Mouse (Mus musculus): ENCODE data around the gene Calcoco1.
"Not testable (repeated sequence)": the region's sequence is repeated elsewhere in the genome, so short reads cannot be mapped to it uniquely, and the experiment has no call there.

The Calcoco1 gene

GRCm38 (mm10) chr15:102698193-102698592 lies 23.8 kb downstream of the Calcoco1 start:
- in situ Hi-C loops (cut with MboI; ENCODE audit: low sequenced_read_pairs), result no loop called here

DNA sequence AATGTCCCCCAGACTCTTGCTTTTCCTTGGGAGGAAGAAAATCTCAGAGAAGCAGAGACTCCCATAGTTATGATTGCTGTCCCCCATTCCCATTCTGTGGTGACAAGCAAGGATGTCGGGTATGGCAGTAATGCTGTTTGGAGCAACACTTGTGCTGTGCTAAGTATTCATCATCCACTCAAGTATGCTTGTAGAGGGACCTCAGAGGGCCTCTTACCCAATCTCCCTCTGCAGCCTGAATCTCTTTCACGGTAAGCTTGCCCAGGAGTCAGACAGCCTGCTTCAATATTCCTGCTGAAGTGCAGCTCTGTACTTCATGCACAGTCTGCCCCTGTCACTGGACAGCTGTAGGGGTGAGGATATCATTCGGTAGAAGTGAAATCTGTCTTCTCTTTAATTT lies 25.1 kb downstream of the Calcoco1 start:
- in situ Hi-C loops (cut with MboI; ENCODE audit: low sequenced_read_pairs), result no loop called here

DNA sequence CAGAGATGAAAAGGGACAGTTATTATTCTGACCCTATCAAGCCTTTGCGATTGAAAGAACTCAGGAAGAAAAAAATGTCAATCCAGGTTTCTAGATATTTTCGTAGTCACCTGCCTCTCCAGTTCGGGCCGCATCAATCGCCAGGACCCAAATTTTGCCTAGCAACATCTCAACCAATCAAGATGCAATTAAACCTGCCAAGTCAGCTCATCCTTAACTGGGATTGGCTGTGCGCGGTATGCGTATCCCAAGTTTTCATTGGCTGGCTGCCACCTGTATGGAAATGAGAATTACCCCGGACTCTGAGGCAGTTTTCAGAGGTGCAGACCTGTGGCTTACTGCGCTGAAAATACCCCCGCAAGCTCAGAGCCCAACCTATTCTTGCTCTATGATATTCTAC lies 28.4 kb downstream of the Calcoco1 start:
- in situ Hi-C loops (cut with MboI; ENCODE audit: low sequenced_read_pairs), result no loop called here

- in situ Hi-C loops (cut with MboI; ENCODE audit: low sequenced_read_pairs), result no loop called here
Measured at GRCm38 (mm10) chr15:102692991-102693411, 29.0 kb downstream of the Calcoco1 start.

- in situ Hi-C loops (cut with MboI; ENCODE audit: low sequenced_read_pairs), result no loop called here
Measured at GRCm38 (mm10) chr15:102692321-102692804, 29.6 kb downstream of the Calcoco1 start.

GRCm38 (mm10) chr15:102685791-102686190 lies 36.2 kb downstream of the Calcoco1 start:
- in situ Hi-C loops (cut with MboI; ENCODE audit: low sequenced_read_pairs), result no loop called here

DNA sequence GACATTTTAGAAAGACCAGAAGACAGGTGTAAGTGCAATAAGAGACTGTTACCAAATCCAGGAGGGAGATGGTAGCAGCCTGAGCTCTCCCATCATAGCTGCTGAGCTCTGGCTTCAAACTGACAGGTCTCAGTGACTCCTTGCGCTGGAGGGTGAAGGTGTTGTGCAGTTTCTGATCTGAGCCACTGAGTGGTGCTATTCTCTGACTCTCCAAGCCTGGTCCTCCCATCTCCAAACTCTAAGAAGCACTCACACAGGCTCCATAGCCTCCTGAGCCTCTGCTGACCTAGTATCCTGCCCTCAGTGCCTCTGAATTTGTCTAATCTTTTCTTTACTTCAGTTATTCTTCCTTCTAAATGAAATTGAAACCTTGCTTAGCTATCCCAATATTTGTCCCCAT lies 38.3 kb downstream of the Calcoco1 start:
- in situ Hi-C loops (cut with MboI; ENCODE audit: low sequenced_read_pairs), result no loop called here

DNA sequence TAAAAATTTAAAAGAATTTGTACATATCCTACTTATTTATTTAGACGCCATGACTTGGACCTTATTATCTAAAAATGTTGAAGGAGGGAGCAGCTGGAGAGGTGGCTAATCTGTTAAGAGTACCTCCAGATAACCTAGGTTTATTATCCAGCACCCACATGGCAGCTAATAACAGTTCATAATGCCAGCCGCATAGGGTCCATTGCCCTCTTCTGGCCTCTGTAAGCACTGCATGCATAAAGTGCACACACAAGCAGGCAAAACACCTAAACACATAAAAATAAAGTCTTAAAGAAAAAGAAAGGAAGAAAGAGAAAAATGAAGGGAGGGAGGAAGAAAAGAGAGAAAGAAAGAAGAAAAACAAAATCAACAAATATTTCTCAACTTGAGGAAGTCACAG lies 45.6 kb downstream of the Calcoco1 start:
- in situ Hi-C loops (cut with MboI; ENCODE audit: low sequenced_read_pairs), result no loop called here

GRCm38 (mm10) chr15:102673548-102673947 lies 48.4 kb downstream of the Calcoco1 start:
- in situ Hi-C loops (cut with MboI; ENCODE audit: low sequenced_read_pairs), result no loop called here

- in situ Hi-C loops (cut with MboI; ENCODE audit: low sequenced_read_pairs), result no loop called here
Measured at GRCm38 (mm10) chr15:102672215-102673071, 49.5 kb downstream of the Calcoco1 start, which contains the start of gene Atp5g2. Atp5g2 (minus strand) TSS chr15:102672352.

DNA sequence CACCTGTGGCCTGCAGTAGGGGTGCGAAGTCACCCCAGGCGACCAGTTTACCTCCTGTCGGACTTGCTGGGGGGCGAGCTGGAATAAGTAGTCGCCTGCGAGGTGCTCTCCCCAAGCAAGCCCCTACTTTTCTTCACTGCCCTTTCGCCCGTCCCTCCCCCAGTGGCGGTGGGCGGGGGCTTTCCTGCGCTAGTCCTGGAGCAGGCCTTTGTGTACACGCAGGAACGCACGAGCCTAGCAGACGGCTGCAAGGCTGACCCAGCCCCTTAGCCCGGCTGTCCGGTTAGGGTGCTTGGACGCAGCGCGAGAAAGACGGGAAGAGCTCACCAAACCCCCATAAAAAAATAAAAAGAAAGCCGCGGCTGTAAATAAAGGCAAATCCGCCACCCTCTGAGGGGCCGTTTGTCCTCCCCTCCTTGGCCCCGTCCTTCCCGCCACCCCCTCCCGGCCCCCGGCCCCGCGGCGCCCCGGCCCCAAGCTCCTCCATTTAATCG lies 50.2 kb downstream of the Calcoco1 start:
- in situ Hi-C loops (cut with MboI; ENCODE audit: low sequenced_read_pairs), result no loop called here

DNA sequence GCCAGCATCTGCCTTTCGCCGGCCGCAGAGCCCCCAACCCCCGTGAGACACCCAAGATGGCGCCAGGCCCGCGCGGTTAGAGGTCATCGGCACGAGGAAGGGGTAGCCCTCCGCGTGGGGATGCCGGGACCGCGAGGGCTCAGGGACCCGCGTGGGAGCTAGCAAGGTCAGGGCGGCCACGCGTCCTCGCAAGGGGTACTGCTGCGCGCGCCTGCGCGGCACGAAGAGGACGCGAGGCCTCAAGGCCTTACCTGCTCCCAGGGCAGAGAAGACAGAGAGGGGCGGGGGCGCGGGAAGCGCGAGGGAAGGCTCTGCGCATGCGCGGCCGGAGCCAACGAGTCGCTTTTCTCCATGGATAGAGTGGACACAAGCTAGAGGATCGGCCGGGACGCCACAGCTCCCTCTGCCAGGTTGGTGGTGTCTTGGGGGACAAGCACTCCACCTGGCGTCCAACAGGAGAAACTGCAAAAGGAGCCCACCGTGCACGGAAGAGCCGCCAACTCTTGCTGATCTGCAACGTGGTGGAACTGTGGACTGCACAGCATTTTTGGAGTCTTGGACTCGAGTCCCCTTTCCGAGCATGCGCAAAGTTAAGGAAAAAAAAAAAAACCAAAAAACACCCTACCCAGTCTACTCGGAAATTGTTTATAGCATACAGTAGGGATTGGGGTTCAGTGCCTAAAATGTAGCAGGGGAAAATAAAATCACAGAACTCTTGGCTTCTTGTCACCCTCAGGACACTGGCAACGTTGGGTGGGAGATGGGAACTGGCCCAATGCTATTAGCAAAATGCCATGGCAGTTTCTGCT lies 51.0 kb downstream of the Calcoco1 start:
- in situ Hi-C loops (cut with MboI; ENCODE audit: low sequenced_read_pairs), result no loop called here

DNA sequence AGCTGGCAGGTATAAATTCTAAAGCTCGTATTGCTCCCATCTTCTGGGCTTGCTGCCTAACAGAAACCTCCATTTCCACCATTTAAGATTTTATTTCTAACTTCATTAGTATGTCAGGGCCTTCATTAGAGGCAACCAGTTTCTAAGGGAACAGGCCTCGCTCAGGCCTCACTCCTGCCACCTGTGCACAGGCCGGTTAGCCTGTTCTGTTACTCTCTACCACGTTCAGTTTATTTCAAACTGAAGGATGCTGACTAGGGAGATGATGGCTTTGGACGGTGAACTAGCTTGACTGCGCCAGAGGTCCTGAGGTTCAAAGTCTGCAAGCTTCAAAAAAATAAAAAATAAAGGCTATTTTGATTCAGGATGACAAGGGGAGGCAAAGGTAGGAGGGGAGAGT lies 51.7 kb downstream of the Calcoco1 start:
- in situ Hi-C loops (cut with MboI; ENCODE audit: low sequenced_read_pairs), result no loop called here

GRCm38 (mm10) chr15:102669571-102669970 lies 52.4 kb downstream of the Calcoco1 start:
- in situ Hi-C loops (cut with MboI; ENCODE audit: low sequenced_read_pairs), result no loop called here

DNA sequence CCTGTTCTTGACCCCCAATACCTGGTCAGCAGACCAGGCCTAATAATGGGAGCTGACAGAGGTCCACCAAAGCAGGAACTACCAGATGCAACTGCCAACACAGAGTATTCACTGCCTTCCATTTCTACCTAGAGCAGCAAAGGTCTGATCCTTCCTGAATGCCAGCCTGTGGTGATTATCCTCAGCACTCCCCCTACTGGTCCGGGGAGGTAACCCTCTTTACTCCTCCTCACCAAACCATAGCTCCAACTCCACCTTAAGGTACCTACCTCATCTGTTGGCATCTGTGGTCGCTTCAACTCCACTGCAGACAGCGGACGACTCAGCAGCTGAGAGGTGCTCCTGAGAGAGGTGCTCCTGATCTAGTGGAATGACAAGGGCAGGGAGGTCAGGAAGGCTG lies 56.5 kb downstream of the Calcoco1 start:
- in situ Hi-C loops (cut with MboI; ENCODE audit: low sequenced_read_pairs), result no loop called here

- in situ Hi-C loops (cut with MboI; ENCODE audit: low sequenced_read_pairs), result no loop called here
Measured at GRCm38 (mm10) chr15:102663825-102664224, 58.2 kb downstream of the Calcoco1 start.

DNA sequence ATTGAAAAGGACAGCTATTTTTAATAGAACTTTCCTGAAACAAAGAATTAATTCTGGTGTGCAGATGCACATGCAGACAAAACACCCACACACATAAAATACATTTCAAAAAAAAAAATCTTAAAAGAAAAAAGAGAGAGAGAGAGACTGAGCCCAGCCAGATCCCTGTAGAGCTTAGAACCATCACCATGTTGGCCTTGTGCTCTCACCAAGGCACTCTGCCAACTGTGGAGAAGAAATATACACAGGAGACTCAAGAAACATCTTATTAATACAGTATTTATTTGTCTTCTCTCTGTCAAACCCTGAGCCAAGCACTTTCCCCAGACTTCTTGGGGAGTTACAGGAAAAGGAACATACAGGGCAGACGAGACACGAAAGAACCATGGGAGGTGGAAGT lies 59.4 kb downstream of the Calcoco1 start:
- in situ Hi-C loops (cut with MboI; ENCODE audit: low sequenced_read_pairs), result not testable (repeated sequence)

DNA sequence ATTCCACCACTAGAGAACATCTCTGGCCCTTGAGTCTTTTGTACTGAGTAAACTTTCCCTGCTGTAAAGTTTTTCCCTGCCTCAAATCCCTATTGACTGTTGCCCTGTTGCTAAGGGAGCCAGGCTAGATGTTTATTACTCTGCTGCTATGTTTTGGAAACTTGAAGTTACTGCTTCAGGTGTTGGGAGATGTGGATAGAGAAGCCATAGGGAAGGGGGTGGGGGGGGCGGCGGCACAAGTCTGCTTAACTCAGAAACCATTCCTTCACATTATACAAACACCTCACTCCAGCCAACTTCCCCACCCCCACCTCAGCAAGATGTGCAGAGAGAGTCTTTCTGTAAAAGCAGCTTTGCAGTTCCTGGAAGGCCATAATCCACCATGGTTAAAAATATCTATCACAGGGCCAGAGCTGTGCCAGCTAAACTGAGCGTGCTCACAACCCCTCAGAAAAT lies 64.0 kb downstream of the Calcoco1 start:
- in situ Hi-C loops (cut with MboI; ENCODE audit: low sequenced_read_pairs), result no loop called here

All from CH12F3 (cell line).